Mouse (Mus musculus): Measurements from ENCODE around the gene Actg1. TPM values are rescaled to one million over a fixed set of nuclear protein-coding genes. Genes with fewer than 3 reads are reported as not detected.

Gene Actg1
- polyA plus RNA-seq (2012; ENCODE audit: insufficient read depth, insufficient read length, missing spikeins), result 325 and 418 TPM in 2 replicates

- Histone ChIP-seq H3K4me3 (ENCODE audit: insufficient read depth, low read depth, low read length) (peak within 1 kb of the TSS; percentile 100), H3K4me1 (ENCODE audit: control insufficient read depth, insufficient read depth, insufficient read length, low read length) (peaks cover 8% of the 10 kb centered on the region; the same call in 1 of the 2 replicates), H3K27ac (replicated peaks; ENCODE audit: low read depth, low read length) (peak within 1 kb of the TSS; percentile 100)
These were observed at the start of gene Actg1 for GRCm38 (mm10) chr11:120347791-120348683. TSS of gene Actg1 (minus strand) at chr11:120348542.

- H3K4me3 ChIP-seq (ENCODE audit: insufficient read depth, low read depth, low read length), result no peak overlapping the region
- H3K27ac ChIP-seq (replicated peaks; ENCODE audit: low read depth, low read length), result no peak overlapping the region
- H3K4me1 ChIP-seq (ENCODE audit: control insufficient read depth, insufficient read depth, insufficient read length, low read length), result no peaks in the 10 kb centered on the region
These were observed 49.3 kb upstream of the Actg1 start for GRCm38 (mm10) chr11:120397602-120398001.

- H3K27ac ChIP-seq (replicated peaks; ENCODE audit: low read depth, low read length), result no peak overlapping the region
- no peaks in the 10 kb centered on the region for H3K4me1 ChIP-seq (ENCODE audit: control insufficient read depth, insufficient read depth, insufficient read length, low read length)
- H3K4me3 ChIP-seq (ENCODE audit: insufficient read depth, low read depth, low read length), result no peak overlapping the region
These were observed 47.3 kb upstream of the Actg1 start for GRCm38 (mm10) chr11:120395661-120396060.

- H3K4me1 ChIP-seq (ENCODE audit: control insufficient read depth, insufficient read depth, insufficient read length, low read length), result no peaks in the 10 kb centered on the region
- no peak overlapping the region for H3K27ac ChIP-seq (replicated peaks; ENCODE audit: low read depth, low read length)
These were observed 40.2 kb upstream of the Actg1 start for GRCm38 (mm10) chr11:120388580-120388979.

GRCm38 (mm10) chr11:120387157-120387556 is 38.8 kb upstream of the Actg1 start:
- Histone ChIP-seq H3K4me3 (ENCODE audit: insufficient read depth, low read depth, low read length) (no peak overlapping the region), H3K4me1 (ENCODE audit: control insufficient read depth, insufficient read depth, insufficient read length, low read length) (no peaks in the 10 kb centered on the region), H3K27ac (replicated peaks; ENCODE audit: low read depth, low read length) (no peak overlapping the region; the same call in 1 of the 2 replicates)

More at GRCm38 (mm10) chr11:120388580-120388979, 40.2 kb upstream of the Actg1 start:
- no peak overlapping the region for H3K4me3 ChIP-seq (ENCODE audit: insufficient read depth, low read depth, low read length)

GRCm38 (mm10) chr11:120386632-120387031 is 38.3 kb upstream of the Actg1 start:
- no peak overlapping the region for H3K27ac ChIP-seq (replicated peaks; ENCODE audit: low read depth, low read length)
- H3K4me3 ChIP-seq (ENCODE audit: insufficient read depth, low read depth, low read length), result no peak overlapping the region
- H3K4me1 ChIP-seq (ENCODE audit: control insufficient read depth, insufficient read depth, insufficient read length, low read length), result no peaks in the 10 kb centered on the region

GRCm38 (mm10) chr11:120382509-120382908 is 34.2 kb upstream of the Actg1 start:
- Histone ChIP-seq H3K4me3 (ENCODE audit: insufficient read depth, low read depth, low read length) (no peak overlapping the region), H3K4me1 (ENCODE audit: control insufficient read depth, insufficient read depth, insufficient read length, low read length) (0 out of 2 replicates have a peak, but pooled peaks cover 3% of the 10 kb centered on the region), H3K27ac (replicated peaks; ENCODE audit: low read depth, low read length) (no peak overlapping the region)

GRCm38 (mm10) chr11:120381157-120381556 is 32.8 kb upstream of the Actg1 start:
- Histone ChIP-seq H3K4me3 (ENCODE audit: insufficient read depth, low read depth, low read length) (no peak overlapping the region), H3K27ac (replicated peaks; ENCODE audit: low read depth, low read length) (no peak overlapping the region), H3K4me1 (ENCODE audit: control insufficient read depth, insufficient read depth, insufficient read length, low read length) (0 out of 2 replicates have a peak, but pooled peaks cover 3% of the 10 kb centered on the region)

- no peak overlapping the region for H3K27ac ChIP-seq (replicated peaks; ENCODE audit: low read depth, low read length)
These were observed 31.9 kb upstream of the Actg1 start for GRCm38 (mm10) chr11:120380271-120380670.

GRCm38 (mm10) chr11:120378611-120379540 is 30.5 kb upstream of the Actg1 start, which contains the start of gene Faap100:
TSS of gene Faap100 (minus strand) at chr11:120378764.
- Histone ChIP-seq H3K4me3 (ENCODE audit: insufficient read depth, low read depth, low read length) (peak within 1 kb of the TSS; percentile 77), H3K27ac (replicated peaks; ENCODE audit: low read depth, low read length) (no peak within 1 kb of the TSS; the same call in 1 of the 2 replicates), H3K4me1 (ENCODE audit: control insufficient read depth, insufficient read depth, insufficient read length, low read length) (0 out of 2 replicates have a peak, but pooled peaks cover 3% of the 10 kb centered on the region)

More at GRCm38 (mm10) chr11:120380271-120380670, 31.9 kb upstream of the Actg1 start:
- Histone ChIP-seq H3K4me3 (ENCODE audit: insufficient read depth, low read depth, low read length) (no peak overlapping the region), H3K4me1 (ENCODE audit: control insufficient read depth, insufficient read depth, insufficient read length, low read length) (0 out of 2 replicates have a peak, but pooled peaks cover 3% of the 10 kb centered on the region)

- Histone ChIP-seq H3K4me3 (ENCODE audit: insufficient read depth, low read depth, low read length) (peak overlapping the region; percentile 77), H3K27ac (replicated peaks; ENCODE audit: low read depth, low read length) (no peak overlapping the region; the same call in 1 of the 2 replicates), H3K4me1 (ENCODE audit: control insufficient read depth, insufficient read depth, insufficient read length, low read length) (0 out of 2 replicates have a peak, but pooled peaks cover 3% of the 10 kb centered on the region)
These were observed 29.8 kb upstream of the Actg1 start for GRCm38 (mm10) chr11:120378031-120378610.

GRCm38 (mm10) chr11:120377337-120377736 is 29.0 kb upstream of the Actg1 start:
- Histone ChIP-seq H3K27ac (replicated peaks; ENCODE audit: low read depth, low read length) (no peak overlapping the region), H3K4me3 (ENCODE audit: insufficient read depth, low read depth, low read length) (peak overlapping the region; percentile 77), H3K4me1 (ENCODE audit: control insufficient read depth, insufficient read depth, insufficient read length, low read length) (0 out of 2 replicates have a peak, but pooled peaks cover 3% of the 10 kb centered on the region)

- H3K4me3 ChIP-seq (ENCODE audit: insufficient read depth, low read depth, low read length), result no peak overlapping the region
- 0 out of 2 replicates have a peak, but pooled peaks cover 3% of the 10 kb centered on the region for H3K4me1 ChIP-seq (ENCODE audit: control insufficient read depth, insufficient read depth, insufficient read length, low read length)
- H3K27ac ChIP-seq (replicated peaks; ENCODE audit: low read depth, low read length), result no peak overlapping the region
These were observed 28.2 kb upstream of the Actg1 start for GRCm38 (mm10) chr11:120376302-120377160.

Measured in brown adipose tissue, adult 24 weeks (tissue).